Mouse (Mus musculus) thymus, postnatal 4 days (tissue): ENCODE measurements around the gene Cldn17.

Source experiments
- DNase-seq: peaks from one replicate; pipeline ENCODE4 v3.0.0; 2021

The Cldn17 gene

GRCm38 (mm10) chr16:88506878-88507277, at the start of gene Cldn17:
TSS of gene Cldn17 (minus strand) at chr16:88506978.
- DNase-seq, result no peak

GRCm38 (mm10) chr16:88542488-88542887, 35.7 kb upstream of the Cldn17 start:
- peak; percentile 9 for DNase-seq

- no peak for DNase-seq
These were observed 33.2 kb upstream of the Cldn17 start for GRCm38 (mm10) chr16:88539841-88540487.

GRCm38 (mm10) chr16:88511348-88511747, 4.6 kb upstream of the Cldn17 start:
- DNase-seq, result no peak

- no peak for DNase-seq
These were observed 1.4 kb upstream of the Cldn17 start for GRCm38 (mm10) chr16:88508150-88508549.

- DNase-seq, result no peak
These were observed 440 bp downstream of the Cldn17 start for GRCm38 (mm10) chr16:88506338-88506737.

GRCm38 (mm10) chr16:88488096-88488495, 18.7 kb downstream of the Cldn17 start:
- no peak for DNase-seq

- DNase-seq, result no peak
These were observed 26.6 kb downstream of the Cldn17 start for GRCm38 (mm10) chr16:88480011-88480774.

- no peak for DNase-seq
These were observed 43.5 kb downstream of the Cldn17 start for GRCm38 (mm10) chr16:88463235-88463634.
